Mouse (Mus musculus): ENCODE measurements at regions not wholly inside any gene's neighbourhood (a gene's known extent, or its start where the extent isn't known, plus 50 kb on each side); places are given as distances from the start of the nearest gene placed in this dataset.

DNA sequence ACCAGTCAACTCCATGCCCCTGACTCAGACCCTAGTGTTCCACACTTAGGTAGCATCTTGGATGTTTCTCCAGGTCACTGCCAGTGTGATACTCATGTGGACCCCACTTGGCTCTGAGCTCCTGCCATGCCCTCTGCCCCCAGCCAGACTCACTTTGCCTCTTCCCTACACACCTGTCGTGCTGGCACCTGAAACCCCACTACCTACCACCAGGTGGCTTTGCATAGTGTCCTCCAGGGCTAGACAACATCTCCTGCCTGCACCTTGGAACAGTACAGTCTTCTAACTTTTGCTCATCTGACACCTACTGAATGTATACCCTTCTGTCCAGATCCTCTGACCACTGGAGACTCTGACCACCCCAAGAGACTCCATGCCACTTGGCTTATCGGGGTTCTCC lies 80.6 kb downstream of the Fam53a start:
- no peak for DNase-seq

- DNase-seq, result peak; percentile 69
Observed at GRCm38 (mm10) chr5:33543372-33543771, 86.1 kb downstream of the Fam53a start.

DNA sequence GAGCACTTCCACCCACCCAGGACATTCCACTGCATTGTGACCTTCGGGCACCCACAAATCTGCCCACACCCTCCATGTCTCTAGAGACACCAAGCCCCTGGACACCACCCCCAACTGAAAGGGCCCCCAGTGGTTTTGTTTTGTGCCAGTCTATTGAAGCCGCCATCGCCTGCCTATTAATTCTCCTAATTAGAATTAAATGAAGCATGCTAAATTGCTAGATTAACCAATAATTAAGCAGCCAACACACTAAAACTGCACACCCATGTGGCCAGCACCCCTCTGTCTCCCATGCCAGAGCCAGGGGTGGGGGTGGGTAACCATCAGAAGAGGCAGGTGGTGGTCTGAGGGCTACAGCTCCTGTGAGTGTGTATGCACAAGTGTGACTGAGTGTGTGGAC lies 86.8 kb downstream of the Fam53a start:
- DNase-seq, result no peak

- DNase-seq, result no peak
Observed at GRCm38 (mm10) chr5:33542000-33542554, 87.4 kb downstream of the Fam53a start.

GRCm38 (mm10) chr5:33540259-33540658 lies 89.2 kb downstream of the Fam53a start:
- DNase-seq, result no peak

DNA sequence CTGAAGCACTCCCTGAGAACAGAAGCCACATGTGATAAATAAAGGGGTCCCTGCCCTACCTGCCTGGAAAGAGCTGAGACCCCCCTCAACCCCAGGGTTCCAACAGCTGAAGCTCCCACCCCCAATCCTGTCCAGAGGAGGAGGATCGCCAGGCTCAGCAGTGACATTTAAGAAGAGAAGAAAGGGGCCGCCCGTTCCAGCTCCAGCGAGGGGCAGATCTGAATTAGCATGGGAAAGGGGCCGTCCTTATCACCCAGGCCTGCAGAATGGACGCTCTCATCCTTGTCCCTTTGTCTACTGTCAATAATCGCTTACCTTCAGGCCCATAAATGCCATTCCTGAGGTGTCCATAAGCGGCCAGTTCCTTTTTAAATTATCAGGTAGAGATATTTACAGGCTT lies 92.0 kb downstream of the Fam53a start:
- no peak for DNase-seq

GRCm38 (mm10) chr5:33537017-33537416 lies 92.4 kb downstream of the Fam53a start:
- no peak for DNase-seq

GRCm38 (mm10) chr5:33536261-33536660 lies 93.2 kb downstream of the Fam53a start:
- no peak for DNase-seq

GRCm38 (mm10) chr5:33535145-33536010 lies 94.1 kb downstream of the Fam53a start:
- no peak for DNase-seq

DNA sequence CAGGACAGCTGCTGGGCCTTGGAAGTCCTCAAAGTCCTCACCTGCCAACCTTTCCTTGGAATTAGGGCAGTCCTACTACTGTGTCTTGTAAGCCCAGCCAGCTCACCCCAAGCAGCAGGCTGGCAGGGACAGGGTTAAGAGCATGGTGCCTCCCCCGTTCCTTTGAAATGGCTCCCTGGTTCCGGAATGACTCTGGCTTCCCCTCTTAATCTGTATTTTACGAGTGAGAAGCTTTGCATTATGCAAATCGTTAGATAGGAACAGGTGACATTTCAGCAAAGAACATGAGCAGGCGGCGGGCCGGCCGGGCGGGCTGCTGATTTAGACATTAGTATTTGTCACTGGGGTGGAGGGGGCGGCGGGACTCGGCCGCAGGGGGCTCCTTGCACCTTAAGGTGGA lies 95.1 kb downstream of the Fam53a start:
- DNase-seq, result no peak

- no peak for DNase-seq
Observed at GRCm38 (mm10) chr5:33533185-33533584, 96.2 kb downstream of the Fam53a start.

DNA sequence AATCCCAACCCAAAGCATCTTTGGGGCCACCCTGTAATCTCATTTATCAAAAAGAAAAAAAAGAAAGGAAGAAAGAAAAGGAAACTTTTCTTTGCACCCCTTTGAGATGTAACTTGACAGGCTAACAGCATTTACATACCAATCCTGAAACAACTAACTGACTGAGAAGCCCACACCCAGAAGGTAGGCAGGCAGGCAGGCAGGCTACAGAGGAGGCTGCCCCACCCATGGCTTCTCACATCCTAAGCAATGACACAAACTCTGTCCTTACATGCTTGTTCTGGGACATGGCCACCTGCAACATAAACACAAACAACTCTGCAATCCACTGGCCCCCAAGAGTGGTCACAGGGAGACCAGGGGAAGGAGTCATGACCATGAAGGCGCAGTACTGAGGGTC lies 97.5 kb upstream of the Nkx1-1 start:
- DNase-seq, result no peak

DNA sequence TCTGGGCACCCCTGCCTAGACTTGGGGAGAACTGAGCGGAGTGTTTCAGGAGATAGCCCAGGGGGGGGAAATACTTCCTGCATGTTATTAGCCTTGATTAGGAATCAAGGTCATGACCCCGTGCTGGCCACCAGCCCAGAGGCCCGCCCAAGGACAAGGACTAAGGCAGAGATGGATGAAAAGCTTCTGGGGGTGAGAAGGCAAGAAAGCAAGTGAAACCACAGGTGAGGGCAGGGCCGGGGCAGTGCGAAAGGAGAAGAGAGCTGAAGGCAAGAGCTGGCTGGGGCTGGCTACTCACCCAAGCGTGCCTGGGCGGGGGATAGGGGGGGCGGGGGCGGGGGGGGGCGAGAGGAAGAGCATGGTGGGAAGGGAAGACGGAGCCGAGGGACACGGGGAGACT lies 96.0 kb upstream of the Nkx1-1 start:
- peak; percentile 2 for DNase-seq

GRCm38 (mm10) chr5:33528971-33529670 lies 95.3 kb upstream of the Nkx1-1 start:
- DNase-seq, result no peak

DNA sequence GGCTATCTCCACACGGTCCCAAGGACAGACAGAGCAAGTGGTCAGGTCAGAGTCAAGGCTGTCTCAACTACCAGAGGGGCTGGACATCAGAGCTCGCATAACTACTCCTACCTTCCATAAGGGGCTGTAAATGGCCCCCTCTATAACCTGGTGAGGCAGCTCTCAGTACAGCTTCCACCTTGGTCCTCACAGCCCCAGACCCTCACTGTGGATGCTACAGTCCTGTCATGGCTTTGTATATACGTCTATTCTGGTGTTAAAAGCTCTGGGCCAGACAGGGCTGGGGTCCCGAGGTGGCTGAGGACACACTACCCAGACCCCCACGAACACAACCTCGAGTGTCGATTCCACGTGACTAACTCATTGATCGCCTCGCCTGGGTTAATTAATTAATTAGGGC lies 94.0 kb upstream of the Nkx1-1 start:
- no peak for DNase-seq

- DNase-seq, result no peak
Observed at GRCm38 (mm10) chr5:33527316-33527715, 93.5 kb upstream of the Nkx1-1 start.

DNA sequence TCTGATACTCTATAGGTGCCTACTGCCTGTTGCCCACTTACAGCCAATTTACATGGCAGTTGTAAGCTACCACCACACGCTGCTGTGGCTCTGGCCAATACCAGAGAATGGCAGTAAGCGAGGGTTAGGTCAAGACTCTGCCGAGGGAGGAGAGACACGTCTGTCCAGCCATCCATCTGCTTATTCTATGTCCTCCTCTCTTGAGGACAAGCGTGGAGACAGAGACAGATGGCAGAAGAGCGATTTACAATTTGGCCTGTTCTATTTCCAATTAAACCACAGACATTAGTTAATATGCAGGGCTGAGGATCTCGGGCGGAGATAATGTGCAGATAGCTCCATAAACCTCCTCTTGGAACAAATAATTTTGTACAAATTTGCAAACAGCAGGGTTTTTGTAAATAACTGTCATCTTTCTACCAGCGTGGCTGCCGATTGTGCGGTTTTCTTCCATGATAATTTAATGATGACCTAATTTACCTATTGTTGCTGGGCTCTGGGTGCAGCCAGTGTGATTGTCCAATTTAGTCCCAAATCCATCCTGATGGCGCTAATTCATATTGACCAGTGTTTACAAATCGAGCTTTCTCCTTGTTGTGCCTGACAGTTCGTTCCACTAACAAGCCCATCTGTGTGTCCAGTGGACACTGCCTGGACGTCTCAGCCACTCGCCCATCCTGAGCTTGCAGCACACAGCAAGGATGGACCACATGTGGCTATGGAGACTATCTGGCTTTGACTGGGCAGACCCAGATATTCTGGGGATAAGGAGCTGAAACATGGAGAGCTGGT lies 88.4 kb upstream of the Nkx1-1 start:
- DNase-seq, result no peak

- no peak for DNase-seq
Observed at GRCm38 (mm10) chr5:33520856-33521255, 87.1 kb upstream of the Nkx1-1 start.

GRCm38 (mm10) chr5:33519394-33519793 lies 85.6 kb upstream of the Nkx1-1 start:
- DNase-seq, result no peak

GRCm38 (mm10) chr5:33518860-33519259 lies 85.1 kb upstream of the Nkx1-1 start:
- no peak for DNase-seq

DNA sequence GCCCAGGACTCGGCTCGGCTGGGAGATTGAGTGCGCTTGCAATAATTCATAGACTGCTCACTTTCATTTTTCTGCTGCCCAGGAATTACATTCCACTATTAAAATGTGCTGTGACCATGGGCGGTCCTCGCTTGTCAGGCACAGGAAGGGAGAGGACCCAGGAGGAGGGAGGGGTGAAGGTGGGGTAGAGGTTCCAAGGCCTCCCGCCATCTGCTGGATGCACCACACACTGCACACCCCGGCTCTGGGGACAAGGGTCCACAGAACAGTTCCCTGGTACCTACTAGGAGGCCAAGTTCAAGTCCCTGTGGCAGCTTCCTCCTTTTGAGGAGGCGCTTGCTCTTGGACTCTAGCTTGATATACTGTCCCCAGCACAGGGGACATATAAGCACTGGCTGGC lies 83.8 kb upstream of the Nkx1-1 start:
- no peak for DNase-seq

- DNase-seq, result no peak
Observed at GRCm38 (mm10) chr5:33516211-33516610, 82.4 kb upstream of the Nkx1-1 start.

GRCm38 (mm10) chr5:33512253-33512884 lies 78.6 kb upstream of the Nkx1-1 start:
- DNase-seq, result no peak

All from lung, postnatal 14 days (tissue).